Mouse (Mus musculus) testis, postnatal 14 days (tissue): ENCODE results near the gene Flad1.
A peak's percentile ranks its signal among the peaks of the same experiment; 100 is the strongest.
"Not testable (repeated sequence)": the region's sequence is repeated elsewhere in the genome, so short reads cannot be mapped to it uniquely, and the experiment has no call there.

Experiments used
- DNase-seq: peaks from one replicate; pipeline ENCODE4 v3.0.0; 2021; ENCODE audit warnings: low spot score

Gene Flad1

GRCm38 (mm10) chr3:89411490-89412393 is at the start of gene Flad1:
Gene Flad1 (minus strand): TSS chr3:89411870.
- peak; percentile 98 for DNase-seq

DNA sequence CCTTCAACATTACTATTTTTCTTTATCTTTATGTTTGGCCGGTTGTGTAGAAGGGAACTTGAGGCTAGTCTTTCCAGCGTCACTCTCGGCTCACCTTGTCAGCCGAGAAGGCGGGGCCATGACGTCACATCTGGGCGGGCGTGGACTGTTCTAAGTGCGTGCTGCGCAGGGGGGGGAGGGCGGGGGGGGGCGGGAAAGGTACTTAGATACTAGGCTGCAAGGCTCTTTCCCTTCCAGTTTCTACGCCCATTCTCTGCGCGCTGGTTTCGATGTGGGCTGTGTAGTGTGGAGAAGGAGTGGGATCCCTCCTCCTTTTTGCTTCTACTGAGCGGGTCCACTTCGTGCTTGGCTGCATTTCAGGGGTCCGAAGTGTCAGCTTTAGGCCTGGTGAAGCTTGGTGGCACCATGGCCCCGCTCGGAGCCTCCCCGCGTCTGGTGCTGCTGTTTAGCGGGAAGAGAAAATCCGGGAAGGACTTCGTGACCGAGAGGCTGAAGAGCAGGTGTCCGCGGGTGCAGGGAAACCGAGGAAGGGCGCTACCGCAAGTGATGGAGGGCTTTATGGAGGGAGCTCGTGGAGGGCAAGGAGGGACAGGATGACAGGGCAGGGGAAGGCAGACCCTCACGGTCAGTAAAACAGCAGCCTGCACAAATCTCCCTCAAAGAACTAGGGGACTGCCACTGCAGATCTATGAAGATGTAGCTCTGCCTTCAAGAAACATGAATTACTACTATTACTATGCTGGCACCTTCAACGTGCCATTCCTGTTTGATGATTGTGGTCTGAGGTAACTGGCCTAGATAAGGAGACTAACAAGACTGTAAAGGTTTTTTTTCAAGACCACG is 47.5 kb upstream of the Flad1 start:
- DNase-seq, result peak; percentile 86

DNA sequence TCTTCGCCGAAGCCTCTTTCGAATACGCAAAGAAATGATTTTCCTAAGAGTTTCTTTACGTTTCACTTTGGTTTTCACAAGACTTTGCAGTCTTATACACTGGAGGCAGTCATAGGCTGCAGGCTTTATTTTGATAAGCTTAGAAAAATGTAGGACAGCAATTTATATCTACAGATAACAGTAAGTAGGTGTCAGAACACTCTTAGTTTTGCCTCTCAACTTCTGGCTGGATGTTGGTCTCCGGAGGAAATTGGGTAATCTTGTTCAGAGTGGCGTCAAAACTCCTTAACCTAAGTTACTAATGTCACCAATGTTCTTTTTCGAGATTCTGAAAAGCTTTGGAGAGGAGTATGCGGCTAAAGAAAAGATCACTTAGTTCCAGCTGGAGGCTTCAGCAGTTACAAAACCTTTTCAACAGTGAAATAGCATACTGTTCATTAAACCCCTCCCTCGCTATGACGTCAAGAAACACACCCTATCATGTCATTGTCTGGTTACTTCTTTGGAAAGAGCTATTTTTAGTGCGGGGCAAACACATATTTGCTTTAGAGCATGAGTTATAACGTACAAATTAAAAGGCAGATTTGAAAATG is 46.8 kb upstream of the Flad1 start:
- DNase-seq, result no peak

DNA sequence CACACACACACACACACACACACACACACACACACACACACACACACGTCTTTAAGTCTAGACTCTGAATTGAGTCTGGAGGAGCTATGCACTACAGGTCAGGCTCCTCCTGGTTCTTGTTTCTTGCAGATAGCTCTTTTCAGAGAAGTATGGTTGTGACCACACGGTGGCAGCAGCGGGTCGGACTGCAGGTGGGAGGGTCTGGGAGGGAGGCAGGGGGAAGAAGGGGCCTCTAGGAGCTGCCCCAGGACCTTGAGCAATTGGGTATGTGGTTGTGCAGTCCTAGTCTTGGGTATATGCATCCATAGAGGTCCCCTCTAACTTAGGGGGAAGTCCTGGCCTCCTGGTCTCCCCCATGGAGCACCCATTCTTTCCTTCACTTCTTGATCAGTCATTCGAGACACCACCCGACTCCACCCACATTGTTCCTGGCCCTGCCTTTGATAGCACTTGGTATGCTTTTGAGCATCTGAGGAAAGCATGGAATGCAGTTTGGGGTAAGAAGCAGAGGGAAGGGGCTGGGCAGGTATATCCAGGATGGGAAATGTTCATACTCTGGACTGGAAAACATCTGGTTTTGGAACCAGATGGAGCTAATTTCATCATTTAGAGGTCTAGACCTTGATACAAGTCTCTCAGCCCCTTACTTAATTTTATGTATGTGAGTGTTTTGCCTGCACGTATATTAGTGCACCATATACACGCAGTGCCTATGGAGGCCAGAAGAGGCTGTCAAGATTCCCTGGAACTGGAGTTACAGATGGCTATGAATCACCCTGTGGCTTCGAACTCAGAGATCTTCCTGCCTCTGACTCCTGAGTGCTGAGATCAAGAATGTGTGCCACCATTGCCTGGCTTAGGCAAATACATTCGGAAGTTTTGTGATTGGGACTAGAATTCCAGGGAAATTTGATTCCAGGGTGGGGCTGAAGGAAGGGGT is 45.3 kb upstream of the Flad1 start:
- no peak for DNase-seq

DNA sequence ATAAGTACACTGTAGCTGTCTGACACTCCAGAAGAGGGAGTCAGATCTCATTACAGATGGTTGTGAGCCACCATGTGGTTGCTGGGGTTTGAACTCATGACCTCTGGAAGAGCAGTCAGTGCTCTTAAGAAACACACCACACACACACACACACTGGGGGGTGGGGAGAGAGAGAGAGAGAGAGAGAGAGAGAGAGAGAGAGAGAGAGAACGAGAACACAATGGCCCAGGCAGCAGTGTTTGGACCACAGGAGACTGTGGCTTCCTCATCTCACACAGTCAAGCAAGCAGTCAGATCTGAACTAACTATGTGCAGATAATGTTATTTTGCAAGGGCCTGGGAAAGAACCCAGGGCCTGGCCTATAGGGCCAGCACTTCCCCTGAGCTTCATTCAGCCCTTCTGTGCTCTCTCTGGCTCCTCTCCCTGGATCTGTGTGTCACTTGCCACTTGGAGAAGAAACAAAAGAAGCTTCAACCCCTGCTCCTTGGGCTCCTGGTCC is 44.2 kb upstream of the Flad1 start:
- no peak for DNase-seq

DNA sequence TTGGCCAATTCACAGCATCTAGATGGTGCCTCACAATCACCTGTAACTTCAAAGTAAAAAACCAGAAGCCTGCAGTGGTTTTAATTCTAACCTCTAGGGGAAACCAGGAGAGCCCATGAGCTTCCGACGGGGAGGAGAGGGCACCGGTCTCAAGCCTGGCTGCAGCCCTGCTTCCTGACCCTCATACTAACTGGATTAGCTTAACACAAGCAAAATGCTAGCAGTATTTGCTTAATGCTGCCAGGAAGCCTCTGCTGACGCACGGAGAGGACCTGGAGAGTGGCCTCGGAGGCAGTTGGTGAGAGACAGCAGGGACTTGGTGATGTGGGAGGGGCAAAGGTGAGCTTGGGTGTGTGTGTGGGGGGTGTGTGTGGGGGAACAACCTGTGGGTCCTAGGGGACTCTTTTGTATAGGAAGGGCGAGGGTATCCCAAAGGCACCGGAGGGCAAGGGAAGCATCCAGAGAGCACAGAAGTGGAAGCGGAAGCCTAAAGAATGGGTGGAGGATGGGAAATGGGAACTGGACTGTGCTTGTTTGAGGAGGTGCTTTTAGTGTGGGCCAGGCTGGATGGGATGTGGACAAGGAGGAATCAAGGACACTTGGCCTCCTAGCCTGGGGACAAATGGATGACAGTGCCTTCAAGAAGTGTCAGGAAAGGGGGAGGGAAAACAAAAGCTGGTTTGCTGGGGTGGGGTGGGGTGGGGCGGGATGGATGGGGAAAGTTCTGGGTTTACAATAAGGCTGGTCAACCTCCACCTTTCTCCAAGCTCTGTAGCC is 42.9 kb upstream of the Flad1 start, which contains the start of gene Pmvk:
Gene Pmvk (plus strand): TSS at position 141 of the 777 bp plus-strand sequence.
- DNase-seq, result no peak

- no peak for DNase-seq
Measured at GRCm38 (mm10) chr3:89451916-89452315, 40.2 kb upstream of the Flad1 start.

DNA sequence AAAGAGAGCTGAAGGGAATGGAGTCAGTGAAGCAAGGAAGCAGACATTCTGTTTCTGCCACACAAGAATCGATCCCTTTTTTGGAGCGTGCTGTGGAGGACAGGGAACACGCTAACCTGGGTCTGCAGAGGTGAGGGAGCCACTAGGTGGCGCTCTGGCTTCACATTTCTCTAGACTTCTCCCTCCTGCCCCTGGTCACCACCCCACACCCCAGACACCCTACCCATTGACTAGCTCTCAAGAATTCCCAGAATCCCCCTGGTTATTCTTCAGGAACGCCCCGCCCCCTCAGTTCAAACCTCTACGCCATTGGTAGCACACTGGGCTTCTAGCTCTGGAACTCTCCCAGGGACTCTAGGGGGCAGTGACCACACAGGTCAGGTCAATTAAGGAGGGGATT is 37.9 kb upstream of the Flad1 start:
- DNase-seq, result peak; percentile 73

- no peak for DNase-seq
Measured at GRCm38 (mm10) chr3:89448720-89449537, 37.3 kb upstream of the Flad1 start.

DNA sequence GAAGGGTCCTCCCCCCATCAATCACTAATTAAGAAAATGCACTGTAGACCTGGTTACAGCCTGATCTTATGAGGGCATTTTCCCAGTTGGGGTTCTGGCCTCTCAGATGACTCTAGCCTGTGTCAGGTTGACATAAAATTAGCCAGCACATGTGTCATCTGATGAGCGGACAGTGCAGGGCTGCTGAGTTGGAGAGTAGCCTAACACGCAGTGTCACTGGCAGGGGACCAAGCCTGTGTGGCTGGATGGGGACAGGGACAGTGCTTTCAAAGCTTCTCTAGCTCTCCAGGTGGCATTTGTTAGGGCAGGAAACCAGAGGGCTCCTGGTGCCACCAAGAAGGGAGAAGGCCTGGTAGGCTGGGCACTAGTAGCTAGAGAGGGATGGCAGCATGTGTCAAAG is 29.0 kb upstream of the Flad1 start:
- DNase-seq, result no peak

GRCm38 (mm10) chr3:89437269-89437668 is 25.6 kb upstream of the Flad1 start:
- no peak for DNase-seq

- DNase-seq, result peak; percentile 77
Measured at GRCm38 (mm10) chr3:89436176-89437113, 24.8 kb upstream of the Flad1 start, which contains the start of gene Pbxip1. Gene Pbxip1 (plus strand): TSS chr3:89436706.

DNA sequence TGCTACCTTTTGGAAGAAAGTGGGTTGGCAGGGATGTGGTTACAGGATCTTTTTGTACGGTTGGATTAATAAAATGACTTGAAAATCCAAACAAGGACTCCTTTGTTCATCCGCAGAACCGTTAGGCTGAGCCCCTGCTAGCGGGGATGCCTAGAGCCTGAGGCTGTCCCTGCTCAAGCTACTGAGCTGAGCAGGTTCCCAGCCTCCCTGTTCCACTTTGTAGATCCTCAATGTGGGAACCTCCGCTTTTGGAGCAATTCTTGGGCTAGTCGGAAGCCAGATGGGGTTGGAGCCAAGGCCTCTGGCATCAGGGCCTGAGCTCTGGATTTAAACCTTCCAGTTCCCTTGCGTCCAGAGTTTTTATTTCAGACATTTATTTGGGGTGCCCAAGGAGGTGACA is 23.4 kb upstream of the Flad1 start:
- DNase-seq, result no peak

- DNase-seq, result no peak
Measured at GRCm38 (mm10) chr3:89434532-89434931, 22.9 kb upstream of the Flad1 start.

DNA sequence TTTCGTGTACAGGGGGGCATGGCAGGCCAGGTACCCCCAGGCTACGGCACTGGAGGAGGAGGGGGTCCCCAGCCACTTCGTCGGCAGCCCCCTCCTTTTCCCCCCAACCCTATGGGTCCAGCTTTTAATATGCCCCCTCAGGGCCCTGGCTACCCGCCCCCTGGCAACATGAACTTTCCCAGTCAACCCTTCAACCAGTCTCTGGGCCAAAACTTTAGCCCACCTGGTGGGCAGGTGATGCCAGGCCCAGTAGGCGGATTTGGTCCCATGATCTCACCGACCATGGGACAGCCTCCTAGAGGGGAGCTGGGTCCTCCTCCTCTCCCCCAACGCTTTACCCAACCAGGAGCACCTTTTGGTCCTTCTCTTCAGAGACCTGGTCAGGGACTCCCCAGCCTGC is 20.9 kb upstream of the Flad1 start:
- no peak for DNase-seq

- DNase-seq, result peak; percentile 94
Measured at GRCm38 (mm10) chr3:89430171-89431159, 18.8 kb upstream of the Flad1 start, which contains the start of gene Pygo2. Gene Pygo2 (plus strand): TSS chr3:89430214.

- not testable (repeated sequence) for DNase-seq
Measured at GRCm38 (mm10) chr3:89429021-89429420, 17.4 kb upstream of the Flad1 start.
